Mouse (Mus musculus) embryo, embryonic 11.5 days (tissue): ENCODE data around the gene Txn2.
A peak's percentile ranks its signal among the peaks of the same experiment; 100 is the strongest.

Experiments used
- DNase-seq: peaks from one replicate; pipeline ENCODE4 v3.0.0-alpha.2; 2012; ENCODE audit warnings: low read depth, low spot score

Txn2 gene

DNA sequence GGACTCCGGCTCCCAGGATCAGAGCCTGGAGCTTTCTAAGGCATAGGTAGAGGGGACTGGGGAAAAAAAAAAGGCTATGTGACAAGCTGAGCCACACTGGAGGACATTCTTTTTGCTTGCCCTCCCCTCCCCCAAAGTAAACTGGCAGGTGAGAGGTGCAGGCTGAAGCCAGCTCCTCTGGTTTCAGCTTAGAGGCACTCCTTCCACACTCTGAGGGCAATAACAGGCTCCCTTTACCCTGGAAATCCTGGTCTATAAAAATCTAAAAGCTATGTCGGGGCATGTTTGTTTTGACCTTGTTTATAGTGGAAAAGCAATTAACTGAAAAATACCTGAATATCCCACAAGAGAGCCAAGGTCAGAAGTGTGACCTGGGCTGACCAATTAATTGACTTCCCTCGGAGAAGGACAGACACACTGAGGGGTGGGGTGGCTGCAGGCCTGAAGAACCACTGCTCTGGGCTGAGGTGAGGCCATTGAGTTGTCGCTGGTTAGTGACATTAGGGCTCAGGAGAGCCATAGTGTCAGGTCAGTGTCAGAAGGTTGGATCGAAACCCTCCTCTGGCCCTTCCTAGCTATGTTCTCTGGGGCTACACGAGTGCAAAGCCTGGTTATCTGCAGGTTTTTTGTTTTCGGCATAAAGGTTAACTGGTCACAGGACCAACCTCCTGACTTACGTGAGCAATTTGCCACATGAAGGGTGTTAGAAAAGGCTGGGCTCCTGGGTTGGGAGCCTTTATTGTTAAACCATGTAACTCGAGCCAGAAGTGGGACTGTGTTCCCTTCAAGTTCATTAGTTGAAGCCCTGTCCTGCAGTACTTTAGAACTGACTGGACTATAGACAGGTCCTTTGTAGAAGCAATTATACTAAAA lies 20.9 kb downstream of the Txn2 start:
- DNase-seq, result no peak

DNA sequence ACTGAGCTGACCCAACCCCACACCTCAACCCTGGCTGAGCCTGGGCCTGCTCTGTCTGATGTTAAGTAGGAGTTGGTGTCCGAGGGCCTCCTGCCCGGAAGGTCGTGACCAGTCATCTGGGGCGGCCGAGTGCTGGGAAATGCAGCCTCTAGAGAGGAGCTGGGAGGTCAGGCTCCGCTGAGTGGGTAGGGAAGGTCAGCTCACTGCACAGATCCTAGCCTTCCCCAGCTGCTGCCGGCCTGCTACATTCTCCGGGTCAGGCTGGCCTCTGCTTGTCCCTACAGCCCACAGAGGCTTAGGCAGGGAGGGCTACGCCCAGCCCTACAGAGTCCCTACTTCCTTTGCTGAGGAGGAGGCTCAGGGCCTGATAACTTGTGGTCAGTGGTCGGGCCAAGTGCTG lies 22.3 kb downstream of the Txn2 start:
- no peak for DNase-seq

DNA sequence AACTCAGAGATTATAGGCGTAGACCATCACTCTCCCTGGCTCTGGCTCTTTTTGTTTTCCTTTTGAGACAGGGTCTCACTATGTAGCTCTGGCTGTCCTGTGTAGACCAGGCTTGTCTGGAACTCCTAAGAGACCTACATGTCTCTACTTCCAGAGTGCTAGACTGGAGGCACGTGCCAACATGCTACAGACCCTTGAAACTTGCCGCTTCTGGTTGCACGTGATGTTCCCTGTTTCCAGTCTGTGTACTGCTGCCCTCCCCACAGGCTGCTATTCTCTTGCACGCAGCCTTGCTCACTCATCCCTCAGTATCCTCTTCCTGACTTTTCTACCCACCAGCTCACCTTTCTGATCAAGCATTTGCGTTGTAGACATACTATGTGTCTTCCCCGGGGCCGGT lies 22.7 kb downstream of the Txn2 start:
- DNase-seq, result no peak

DNA sequence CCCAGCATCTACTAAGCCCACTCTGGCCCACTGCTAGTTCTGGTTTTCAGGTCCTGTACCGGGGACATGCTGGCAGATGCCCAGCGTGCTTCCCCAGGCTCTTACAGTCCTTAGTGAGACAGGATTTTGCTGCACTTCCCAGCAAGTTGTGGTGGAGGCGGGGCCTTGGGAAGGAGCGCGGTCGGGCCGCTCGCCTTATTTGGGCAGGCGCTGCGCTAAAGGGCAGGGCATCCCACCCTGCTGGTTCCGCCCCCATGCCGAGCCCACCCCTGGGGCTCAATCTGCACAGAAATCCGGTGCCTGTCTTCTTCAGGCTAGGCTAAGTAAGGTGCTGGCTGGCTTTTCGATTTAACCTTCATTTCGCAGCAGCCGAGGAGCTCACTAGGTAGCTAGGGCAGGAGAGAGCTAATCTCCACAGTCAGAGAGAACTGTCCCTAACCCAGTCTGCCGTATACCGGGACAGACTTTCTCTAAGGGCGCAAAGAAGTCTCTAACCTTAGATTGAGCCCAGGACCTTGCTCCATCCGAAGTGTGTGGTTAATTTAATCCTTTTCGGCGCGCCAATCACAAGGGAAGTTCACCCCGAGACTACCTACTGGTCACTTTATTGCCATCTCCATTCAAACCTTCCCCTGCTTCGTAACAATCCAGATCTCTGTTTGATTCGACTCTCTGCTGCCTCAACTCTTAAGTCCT lies 23.4 kb downstream of the Txn2 start:
- peak; percentile 64 for DNase-seq

DNA sequence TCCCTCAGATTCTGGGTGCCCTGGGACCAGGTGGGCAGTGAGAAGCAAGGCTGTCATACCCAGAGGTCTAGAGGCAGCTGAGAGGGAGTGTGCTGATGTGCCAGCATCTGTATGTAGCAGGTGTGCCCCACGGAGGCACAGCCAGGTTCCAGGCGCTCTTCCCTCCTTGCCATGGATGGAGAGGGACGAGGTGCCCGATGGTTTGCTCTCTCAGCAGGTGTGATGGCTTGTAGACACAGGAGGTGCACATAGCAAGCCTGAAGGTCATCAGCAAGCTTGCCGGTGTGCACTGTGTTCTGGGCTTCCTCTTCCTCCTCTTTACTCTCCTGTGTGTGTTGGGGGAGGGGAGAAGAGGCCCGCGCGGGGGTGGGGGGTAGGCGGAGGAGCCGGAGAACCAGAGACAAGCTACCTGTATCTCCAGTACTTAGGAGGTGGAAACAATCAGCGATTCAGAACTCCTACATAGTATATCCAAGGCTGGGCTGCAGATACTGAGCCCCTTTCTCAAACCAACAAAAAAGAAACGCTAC lies 24.4 kb downstream of the Txn2 start:
- no peak for DNase-seq

DNA sequence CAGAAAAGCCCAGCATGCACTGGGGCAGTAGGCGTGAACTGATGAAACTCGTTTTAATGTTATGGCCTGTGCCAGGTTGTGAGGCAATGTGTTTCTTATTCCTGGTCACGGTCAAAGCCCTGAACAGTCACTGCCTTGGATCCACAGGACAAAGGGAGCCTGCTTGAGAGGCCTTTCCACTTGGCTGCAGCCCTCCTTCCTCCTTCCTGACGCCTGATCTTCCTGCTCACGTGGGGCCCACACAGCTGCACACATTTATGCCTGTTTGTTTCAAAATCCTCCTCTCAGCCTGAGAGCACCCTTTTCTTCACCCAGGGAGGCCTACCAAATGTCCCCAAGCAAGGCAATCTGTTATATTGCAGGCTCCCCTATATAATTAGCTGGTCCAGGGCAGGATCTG lies 25.6 kb downstream of the Txn2 start:
- DNase-seq, result no peak

DNA sequence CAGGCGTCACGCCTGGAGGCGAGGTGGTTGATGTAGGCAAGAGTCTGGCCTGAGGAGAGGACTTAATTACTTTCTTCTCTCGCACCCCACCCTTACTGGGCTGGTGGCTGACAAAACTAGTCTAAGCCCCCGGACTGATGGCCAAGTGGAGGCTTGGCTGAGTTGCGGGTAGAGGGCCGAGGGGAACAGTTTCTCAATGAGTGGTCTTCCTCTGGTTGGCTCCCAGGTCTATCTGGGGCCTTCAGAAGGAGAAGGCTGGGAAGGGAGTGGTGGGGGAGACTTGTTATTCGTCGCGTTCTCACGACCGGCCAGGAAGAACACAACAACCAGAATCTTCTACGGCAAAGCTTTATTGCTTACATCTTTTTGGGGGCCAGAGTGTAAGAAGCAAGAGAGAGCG lies 33.9 kb downstream of the Txn2 start:
- DNase-seq, result no peak

DNA sequence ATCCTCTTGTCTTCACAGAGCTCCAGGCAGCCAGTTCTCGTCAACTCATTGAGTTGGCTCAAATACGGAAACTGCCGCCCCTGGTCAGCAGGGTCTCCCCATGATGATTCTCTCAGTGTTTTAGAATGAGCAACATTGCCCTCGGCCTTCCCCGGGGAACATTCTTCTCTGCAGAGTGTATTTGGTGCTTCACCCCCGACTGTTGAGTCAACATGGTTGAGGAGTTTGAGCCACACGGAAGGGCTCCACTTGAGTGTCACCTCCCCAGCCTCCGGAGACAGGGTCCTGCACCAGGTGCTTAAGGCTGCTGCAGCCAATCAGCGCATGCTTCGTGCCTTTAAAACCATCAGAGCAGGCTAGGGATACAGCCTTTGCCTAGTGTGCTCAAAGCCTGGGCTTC lies 35.5 kb downstream of the Txn2 start:
- no peak for DNase-seq

DNA sequence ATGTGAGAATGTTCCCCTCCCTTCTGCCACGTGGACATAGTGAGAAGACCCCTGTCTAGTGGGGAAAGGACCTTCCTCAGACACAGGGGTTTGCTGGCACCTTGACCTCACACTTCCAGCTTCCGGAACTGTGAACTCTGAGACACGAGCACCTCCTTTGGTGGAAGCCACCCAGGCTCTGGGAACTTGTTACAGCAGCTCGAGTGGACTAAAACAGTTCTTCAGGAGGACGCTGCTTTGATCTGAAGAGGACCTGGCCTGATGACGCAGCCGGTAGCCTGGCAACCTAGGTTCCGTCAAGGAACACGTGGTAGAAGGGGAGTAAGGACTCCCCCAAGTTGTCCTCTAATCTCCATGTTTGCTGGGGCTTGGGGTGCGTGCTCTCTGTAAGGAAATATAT lies 36.4 kb downstream of the Txn2 start:
- no peak for DNase-seq

DNA sequence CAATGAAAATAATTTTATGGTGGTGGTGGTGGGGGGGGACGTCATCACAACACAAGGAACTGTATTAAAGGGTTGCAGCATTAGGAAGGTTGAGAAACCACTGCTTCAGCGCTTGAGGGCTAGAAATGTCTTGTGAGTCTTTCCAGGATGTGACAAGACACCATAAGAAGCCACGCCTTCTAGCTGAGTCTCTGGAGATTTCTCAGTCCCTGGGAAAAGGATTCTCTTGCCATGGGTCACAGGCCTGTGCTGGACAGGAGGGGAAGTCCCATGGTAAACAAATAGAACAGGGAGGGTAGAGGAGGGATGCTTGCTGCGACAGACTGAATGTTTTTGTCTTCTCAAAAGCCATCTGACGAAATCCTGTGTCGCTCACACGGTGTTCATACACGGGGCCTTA lies 37.0 kb downstream of the Txn2 start:
- no peak for DNase-seq

DNA sequence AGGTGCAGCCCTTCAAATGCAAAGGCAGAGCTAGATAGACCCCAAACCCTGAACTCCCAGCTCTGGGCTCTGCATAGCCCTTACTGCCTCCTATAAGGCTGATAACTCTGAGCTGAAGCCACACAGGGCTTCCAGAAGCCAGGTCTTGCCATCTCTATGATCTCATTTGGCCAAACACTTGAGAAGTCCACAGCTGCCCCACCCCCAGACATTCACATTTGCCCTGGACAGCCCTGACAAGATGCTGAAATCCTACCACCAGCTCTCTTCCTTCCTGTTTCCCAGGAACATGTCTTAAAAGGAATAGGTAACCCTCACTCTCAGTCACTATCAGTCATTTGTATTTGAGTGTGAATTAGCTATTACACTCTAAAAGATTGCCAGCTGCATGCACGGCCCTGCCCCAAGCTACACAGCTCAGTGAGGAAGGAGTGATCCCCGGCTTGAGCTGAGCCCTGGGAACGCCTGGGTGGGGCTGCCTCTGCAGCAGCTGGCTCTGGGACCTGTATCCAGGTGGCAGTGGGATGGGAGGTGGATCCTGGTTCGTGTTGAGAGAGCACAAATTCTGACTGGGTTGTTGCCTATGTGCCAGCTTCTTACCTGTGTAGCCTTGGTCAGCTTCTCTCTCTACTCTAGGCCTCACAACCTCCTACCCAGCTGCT lies 38.9 kb downstream of the Txn2 start:
- DNase-seq, result no peak

DNA sequence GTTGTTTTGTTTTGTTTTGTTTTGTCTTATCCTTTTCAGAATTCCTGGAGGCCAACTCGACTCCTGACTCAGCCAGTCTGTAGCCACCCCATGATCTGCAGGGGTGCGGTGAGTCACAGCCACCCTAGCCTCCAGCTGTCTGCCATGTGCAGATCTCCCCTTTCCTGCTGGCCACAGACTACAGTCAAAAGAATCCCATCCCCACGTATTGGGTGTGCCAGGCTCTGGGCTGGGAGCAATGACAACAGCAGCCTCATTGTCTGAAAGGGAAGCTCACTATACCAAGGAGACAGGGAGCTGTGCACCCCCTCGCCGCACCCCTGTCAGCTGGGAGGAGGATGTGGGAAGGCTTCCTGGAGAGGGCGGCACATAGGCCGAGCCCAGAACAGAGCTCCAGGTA lies 40.5 kb downstream of the Txn2 start:
- no peak for DNase-seq

DNA sequence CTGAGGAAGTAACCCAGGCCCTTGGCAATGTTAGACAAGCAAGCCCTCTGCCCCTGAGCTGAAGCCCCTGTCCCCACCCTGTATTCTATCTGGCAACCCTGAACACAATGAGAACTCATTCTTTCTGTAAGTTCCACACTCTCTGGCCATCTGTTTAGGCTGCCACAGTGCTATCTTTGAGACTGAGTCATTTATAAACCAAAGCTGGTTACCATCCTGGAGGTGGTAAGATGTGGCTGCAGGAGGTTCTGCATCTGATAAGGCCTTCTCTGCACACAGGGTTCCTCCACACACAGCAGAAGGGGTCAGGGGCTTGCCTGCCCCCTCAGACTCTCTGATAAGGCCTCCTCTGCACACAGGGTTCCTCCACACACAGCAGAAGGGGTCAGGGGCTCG lies 41.7 kb downstream of the Txn2 start:
- no peak for DNase-seq

DNA sequence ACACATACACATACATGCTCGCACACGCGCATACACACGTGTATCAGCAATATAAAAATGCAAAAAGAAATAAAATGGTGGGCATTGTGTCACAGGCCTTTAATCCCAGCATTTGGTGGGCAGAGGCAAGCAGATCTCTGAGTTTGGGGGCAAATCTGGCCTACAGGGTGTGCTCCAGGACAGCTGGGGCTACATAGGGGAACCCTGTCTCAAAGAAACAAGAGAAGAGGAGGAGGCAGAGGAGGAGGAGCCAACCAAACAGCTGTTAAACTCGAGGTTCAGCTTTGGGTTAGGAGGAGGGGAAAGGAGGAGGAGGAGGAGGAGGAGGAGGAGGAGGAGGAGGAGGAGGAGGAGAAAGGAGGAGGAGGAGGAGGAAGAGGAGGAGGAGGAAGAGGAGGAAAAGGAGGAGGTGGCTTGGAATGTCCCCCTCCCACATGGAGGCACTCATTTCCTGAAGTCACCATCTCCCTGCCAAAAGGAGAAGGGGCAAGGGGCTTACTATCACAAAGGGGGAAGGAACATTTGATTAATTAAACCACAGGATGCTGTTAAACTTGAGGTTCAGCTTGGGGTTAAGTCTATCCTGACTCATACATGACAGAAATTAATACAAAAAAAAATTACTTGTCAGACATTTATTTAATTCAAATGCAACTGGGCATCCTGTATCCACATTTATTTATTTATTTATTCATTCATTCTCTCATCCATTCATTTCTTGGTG lies 42.3 kb downstream of the Txn2 start:
- DNase-seq, result no peak

DNA sequence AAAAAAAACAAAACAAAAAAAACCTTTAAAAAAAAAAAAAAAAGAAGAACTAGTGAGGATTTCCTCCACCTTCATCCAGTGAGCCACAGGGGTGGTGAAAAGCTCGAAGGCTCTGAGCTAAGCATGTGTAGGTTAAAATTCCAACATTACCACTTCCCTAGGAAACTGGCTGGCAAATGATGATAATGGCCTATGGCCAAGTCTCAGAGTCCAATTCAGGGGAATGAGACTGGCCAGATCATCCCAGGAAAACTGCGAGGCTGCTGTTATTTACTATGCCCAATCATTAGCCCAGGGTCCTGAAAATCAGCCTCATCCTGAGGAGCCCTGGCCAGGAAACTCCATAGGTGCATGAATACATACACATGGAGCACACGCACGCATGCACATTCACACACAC lies 42.9 kb downstream of the Txn2 start:
- DNase-seq, result no peak

DNA sequence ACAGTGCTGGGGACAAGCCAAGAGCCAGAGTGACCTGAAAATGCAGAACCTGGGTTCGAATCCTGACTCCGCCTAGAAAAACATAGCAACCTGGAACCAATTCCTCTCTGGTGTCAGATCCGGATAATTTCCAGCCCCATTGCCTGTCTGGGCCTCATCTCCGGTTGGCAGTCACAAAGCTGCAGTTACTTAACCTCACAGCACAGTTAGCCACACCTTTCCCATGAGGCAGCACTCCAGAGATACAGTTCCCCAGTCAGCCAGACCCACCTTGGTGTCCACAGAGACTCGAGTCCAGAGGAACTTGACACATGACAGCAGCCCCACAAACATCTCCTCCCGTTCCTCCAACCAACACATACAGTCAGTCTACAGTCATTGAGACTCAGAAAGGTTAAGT lies 43.6 kb downstream of the Txn2 start:
- no peak for DNase-seq

DNA sequence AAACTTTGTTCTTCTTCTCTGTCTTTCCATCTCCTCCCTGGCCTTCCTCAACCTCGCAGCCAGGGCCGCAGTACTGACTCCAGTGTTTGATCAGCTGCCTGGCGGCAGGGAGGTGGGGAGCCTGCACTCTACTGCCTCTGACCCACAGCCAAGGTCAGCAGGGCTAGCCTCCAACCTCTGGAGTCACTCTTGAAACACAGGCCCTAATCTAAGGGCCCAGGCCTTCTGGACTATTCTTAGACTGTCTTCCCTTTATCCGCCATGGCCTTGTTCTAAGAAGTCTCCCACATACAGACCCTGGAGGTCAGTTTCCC lies 45.2 kb downstream of the Txn2 start:
- DNase-seq, result no peak

DNA sequence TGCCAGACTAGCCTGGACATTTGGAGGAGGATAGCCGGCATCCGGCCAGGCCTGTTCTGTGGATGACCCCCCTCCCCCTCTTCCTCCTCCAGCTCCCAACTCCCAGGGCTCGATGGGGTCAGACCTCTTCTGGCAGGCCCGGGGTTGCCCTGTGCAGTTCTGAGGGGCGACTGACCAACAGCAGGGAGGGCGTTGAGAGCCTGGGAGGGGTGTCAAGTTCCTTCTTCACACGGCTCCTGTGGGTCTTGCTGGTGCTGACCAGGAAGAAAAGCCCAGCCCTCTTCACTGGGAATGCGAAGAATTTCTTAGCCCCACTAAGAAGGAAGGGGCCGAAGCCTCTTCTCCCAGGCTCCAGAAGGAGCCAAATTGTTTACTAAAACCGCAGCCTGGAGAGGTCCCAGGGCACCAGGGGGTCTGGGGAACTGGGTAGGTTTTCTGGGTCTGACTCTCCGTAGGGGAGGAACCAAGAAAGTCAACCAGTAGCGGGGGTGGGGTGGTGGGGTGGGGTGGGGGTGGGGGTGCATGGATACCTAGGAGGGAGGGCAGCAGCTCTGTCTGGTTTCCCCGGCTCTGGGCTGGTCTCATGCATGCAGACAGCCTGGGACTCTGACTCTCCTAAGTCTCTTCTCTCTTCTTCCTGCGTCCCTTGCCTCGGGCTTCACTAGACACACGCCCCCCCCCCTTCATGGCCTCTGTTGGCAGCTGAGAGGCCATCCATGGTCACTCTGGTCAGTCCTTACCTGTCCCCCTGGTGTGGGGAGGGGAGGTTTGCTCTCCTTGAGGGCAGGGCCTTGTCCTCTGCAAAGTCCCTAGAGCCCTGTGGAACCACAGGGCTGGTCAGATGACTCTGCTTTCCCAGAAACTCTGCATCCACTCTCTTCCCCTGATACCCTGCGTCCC lies 45.8 kb downstream of the Txn2 start:
- DNase-seq, result no peak

DNA sequence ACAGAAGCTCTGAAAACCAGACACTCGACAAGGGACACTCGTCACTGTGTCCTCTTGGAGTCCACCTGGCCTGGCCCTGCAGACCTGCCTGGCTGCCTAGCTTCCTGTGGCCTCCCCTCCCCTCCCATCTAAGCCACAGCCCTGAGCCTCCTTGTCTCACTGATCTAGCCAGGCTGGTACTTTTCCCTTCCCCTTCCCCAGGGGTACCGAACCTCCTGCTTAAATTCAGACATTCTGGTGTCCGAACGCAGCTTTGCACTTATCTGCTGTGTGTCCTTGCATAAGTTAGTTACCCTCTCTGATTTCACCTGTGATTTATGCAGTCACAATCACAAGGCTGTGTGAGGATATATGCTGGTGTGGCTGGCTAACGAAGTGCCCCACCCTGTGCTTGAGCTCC lies 46.5 kb downstream of the Txn2 start:
- no peak for DNase-seq

DNA sequence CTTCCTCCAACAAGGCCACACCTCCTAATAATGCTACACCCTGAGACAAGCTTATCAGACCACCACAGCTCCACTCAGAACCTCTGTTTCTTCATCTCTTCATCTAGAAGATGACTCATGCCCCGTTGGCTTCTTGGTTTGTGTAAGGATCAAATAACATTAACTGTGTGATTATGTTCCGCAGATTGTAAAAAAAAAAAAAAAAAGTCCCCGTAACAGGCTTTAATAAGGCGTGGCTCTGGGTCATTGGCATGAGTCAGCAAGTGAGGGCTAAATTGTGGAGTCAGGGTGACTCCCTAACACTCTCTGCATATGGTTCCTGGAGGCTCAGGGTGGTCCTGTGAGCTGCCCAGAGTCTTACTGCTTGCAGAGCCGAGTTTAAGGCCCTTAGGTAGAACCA lies 47.1 kb downstream of the Txn2 start:
- no peak for DNase-seq

DNA sequence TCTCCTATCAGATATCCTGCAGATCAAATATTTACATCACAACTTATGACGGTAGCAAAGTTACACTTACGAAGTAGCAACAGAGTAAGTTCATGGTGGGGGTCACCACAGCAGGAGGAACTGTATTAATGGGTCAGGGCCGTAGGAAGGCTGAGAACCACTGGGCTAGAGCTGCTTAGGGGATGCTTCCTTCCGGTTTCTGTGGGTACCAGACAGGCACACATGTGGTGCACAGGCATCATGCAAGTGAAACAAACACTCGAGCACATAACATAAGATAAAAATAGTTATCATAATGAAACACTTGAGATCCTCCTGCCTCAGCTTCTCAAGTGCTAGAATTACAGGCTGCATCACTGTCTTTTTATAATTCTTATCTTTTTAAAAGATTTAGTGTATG lies 48.1 kb downstream of the Txn2 start:
- no peak for DNase-seq
